Mouse (Mus musculus) neural tube, embryonic 14.5 days (tissue): ENCODE data around the gene Bcl2a1c. TPM values are rescaled to one million over a fixed set of nuclear protein-coding genes. Genes with fewer than 3 reads are reported as not detected.
"Not testable (repeated sequence)": the region's sequence is repeated elsewhere in the genome, so short reads cannot be mapped to it uniquely, and the experiment has no call there.

Source experiments
- ATAC-seq: fragments of 200-750 bp; cut with Nextera tagmentation; 2 replicates; pipeline ENCODE4 v1.8.0; 2017; ENCODE audit warnings: low read depth, mild to moderate bottlenecking, moderate TSS enrichment, moderate library complexity
- H3K27ac ChIP-seq: fragments of 300-500 bp; sonication (generic); 2 replicates; pipeline ENCODE4 v1.5.1; 2014; ENCODE audit warnings: low read depth, mild to moderate bottlenecking, control low read depth, low read length, moderate library complexity, mixed read lengths
- H3K27me3 ChIP-seq: fragments of 300-500 bp; sonication (generic); 2 replicates; pipeline ENCODE4 v1.6.1; 2014; ENCODE audit warnings: low read length; ENCODE audit not compliant: control insufficient read depth, insufficient read depth
- H3K36me3 ChIP-seq: fragments of 300-500 bp; sonication (generic); 2 replicates; pipeline ENCODE4 v1.6.1; 2014; ENCODE audit warnings: low read length, mixed read lengths; ENCODE audit not compliant: control insufficient read depth, insufficient read depth
- H3K4me1 ChIP-seq: fragments of 300-500 bp; sonication (generic); 2 replicates; pipeline ENCODE4 v1.6.1; 2014; ENCODE audit warnings: low read length; ENCODE audit not compliant: control insufficient read depth, insufficient read depth
- H3K4me2 ChIP-seq: fragments of 300-500 bp; sonication (generic); 2 replicates; pipeline ENCODE4 v1.6.1; 2014; ENCODE audit warnings: mild to moderate bottlenecking, low read depth, low read length, control low read depth
- H3K4me3 ChIP-seq: fragments of 300-500 bp; sonication (generic); 2 replicates; pipeline ENCODE4 v1.5.1; 2014; ENCODE audit warnings: low read depth, low read length, control low read depth, mixed read lengths
- H3K9ac ChIP-seq: fragments of 300-500 bp; sonication (generic); replicated peaks from 2 replicates; pipeline ENCODE4 v1.6.1; 2014; ENCODE audit warnings: low read depth, mild to moderate bottlenecking, control low read depth, low read length, mixed read lengths
- H3K9me3 ChIP-seq: fragments of 300-500 bp; sonication (generic); 2 replicates; pipeline ENCODE4 v1.6.1; 2016; ENCODE audit warnings: low read length; ENCODE audit not compliant: control insufficient read depth
- WGBS: fragments of 180-500 bp; shearing (Covaris S2); extraction: QIAGEN DNeasy Blood & Tissue Kit; methylation state at CpG from one replicate; pipeline ENCODE4 v1.1.7; 2014; 5-methylcytosine and 5-hydroxymethylcytosine counted together
- polyA plus RNA-seq: library from polyadenylated mRNA; unstranded; fragments of >200 nt; fragmentation: Nextera tagmentation; extraction: Ambion mirVana; gene quantifications from 2 replicates; pipeline ENCODE4 v1.2.1, GENCODE M21; 2014

Bcl2a1c gene
- polyA plus RNA-seq, 1 experiment from 2014 or later: not detected

DNA sequence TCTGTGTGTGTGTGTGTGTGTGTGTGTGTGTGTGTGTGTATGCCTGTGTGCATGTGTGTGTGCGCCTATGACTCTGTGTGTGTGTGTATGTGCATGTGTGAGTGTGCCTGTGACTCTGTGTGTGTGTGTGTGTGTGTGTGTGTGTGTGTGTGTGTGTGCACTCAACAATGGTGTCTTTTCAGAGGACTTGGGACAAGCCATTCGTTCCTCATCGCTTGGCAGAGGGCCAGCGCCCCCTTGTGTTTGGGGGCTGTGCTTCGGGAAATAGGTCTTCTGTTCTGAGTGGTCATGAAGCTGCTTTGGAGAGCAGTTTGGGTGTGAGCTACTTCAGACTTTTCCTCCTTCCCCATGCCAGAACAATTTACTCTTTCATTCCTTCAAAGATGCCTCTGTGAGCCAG lies 41.8 kb downstream of the Bcl2a1c start:
- H3K9ac ChIP-seq, H3K4me2 ChIP-seq, H3K9me3 ChIP-seq, H3K27ac ChIP-seq, ATAC-seq, H3K36me3 ChIP-seq, H3K4me1 ChIP-seq, H3K4me3 ChIP-seq, H3K27me3 ChIP-seq: not testable (repeated sequence)
- WGBS: 23% methylated on average over 5 of the region's 5 CpGs

DNA sequence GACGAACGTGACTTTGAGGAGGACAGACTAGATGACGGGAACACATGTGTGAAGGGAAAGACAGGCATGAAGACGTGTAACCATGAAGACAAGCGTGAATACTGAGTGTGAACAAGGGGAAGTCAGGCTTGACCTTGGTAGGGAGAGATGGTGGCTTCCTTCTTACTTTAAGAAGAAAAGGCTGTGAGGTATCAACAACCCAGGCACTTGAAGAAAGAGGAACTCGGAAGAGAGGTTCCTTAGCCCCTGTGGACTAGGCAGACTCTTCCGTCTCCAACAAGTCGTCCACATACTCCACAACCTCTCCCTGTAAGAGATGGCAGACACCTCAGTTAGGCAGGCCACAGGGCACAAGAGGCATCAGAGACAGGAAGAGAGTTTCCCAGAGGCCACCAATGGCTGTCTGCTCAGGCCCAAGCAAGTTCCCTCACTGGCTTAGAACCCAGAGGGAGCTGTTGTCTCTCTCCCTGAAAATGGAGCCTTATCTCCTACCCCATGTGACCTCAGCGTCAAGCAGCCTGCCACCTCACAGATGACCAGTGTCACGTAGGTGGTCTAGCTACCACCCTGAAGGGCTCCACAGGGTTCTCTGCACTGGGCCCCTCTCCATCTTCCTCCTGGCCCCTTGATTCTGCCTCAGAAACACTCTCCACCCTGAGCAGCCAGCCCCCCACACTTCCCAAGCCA lies 45.5 kb downstream of the Bcl2a1c start:
- Histone ChIP-seq H3K4me3 (no peak overlapping the region), H3K27ac (no peak overlapping the region), H3K9ac (no peak overlapping the region), H3K9me3 (no peaks in the 10 kb centered on the region), H3K4me1 (no peaks in the 10 kb centered on the region), H3K27me3 (no peaks in the 10 kb centered on the region), H3K4me2 (no peak overlapping the region), H3K36me3 (no peaks in the 10 kb centered on the region)
- no peak for ATAC-seq
- WGBS: 92% methylated on average over 10 of the region's 10 CpGs

DNA sequence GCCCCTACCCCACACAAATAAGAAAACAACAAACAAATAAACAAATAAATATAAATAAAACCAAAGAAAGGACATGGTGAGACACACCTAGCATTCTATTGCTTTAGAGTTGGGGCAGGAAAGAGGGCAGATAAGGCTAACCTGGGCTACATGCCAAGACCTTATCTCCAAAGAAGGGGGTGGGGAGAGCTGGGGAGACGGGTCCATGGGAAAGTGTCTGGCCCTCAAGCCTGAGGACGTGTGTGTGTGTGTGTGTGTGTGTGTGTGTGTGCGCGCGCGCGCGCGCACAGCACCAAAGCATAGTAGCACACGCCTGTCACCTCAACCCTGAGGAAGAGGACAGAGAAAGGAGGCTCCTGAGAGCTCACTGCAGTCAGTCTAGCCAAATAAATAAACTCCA lies 47.2 kb downstream of the Bcl2a1c start:
- no peaks in the 10 kb centered on the region for H3K36me3 ChIP-seq
- H3K27ac ChIP-seq: no peak overlapping the region
- H3K4me2 ChIP-seq: no peak overlapping the region
- no peaks in the 10 kb centered on the region for H3K27me3 ChIP-seq
- no peak overlapping the region for H3K9ac ChIP-seq
- WGBS: 91% methylated on average over 10 of the region's 10 CpGs
- no peak overlapping the region for H3K4me3 ChIP-seq
- H3K4me1 ChIP-seq: no peaks in the 10 kb centered on the region
- H3K9me3 ChIP-seq: no peaks in the 10 kb centered on the region
- ATAC-seq: no peak

DNA sequence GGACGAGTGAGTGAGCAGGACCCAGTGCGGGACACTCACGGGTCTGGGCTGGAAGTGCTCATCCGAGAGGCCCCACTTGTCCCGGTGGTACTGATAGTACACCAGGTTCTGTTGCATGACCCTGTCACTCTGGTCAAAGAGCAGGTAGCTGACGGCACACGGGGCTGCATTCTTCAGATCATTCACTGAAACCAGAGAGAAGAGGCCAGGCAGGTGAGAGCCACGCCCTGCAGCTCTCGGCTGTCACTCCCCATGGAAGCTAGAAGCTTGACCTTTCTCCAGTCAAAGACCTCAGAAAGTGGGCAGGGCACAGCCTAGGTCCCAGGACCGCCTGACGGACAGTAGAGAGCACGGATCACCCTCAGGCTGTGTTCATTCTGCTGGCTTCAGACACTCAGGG lies 49.9 kb downstream of the Bcl2a1c start:
- ATAC-seq: no peak
- Histone ChIP-seq H3K36me3 (no peaks in the 10 kb centered on the region), H3K27me3 (no peaks in the 10 kb centered on the region), H3K4me1 (no peaks in the 10 kb centered on the region), H3K4me3 (no peak overlapping the region), H3K9me3 (no peaks in the 10 kb centered on the region), H3K27ac (no peak overlapping the region), H3K4me2 (no peak overlapping the region), H3K9ac (no peak overlapping the region)
- 92% methylated on average over 12 of the region's 12 CpGs for WGBS

Other genes with a start within 250 kb of the Bcl2a1c start
- 14.4 and 33.9 TPM in 2 replicates for gene Crtap, start 60.5 kb downstream of the Bcl2a1c start, polyA plus RNA-seq
- gene Glb1, start 70.9 kb downstream of the Bcl2a1c start, polyA plus RNA-seq: 31.2 and 33.1 TPM in 2 replicates
- 2.8 and 4.9 TPM in 2 replicates for gene Tmppe, start 71.0 kb downstream of the Bcl2a1c start, polyA plus RNA-seq
- gene Ccr4, start 174.8 kb downstream of the Bcl2a1c start, polyA plus RNA-seq: not detected in 2 replicates
- gene C130032M10Rik, start 185.6 kb downstream of the Bcl2a1c start, polyA plus RNA-seq: not detected in 2 replicates
- gene Trim71, start 234.2 kb downstream of the Bcl2a1c start, polyA plus RNA-seq: 0.28 and 0.32 TPM in 2 replicates